Mouse (Mus musculus) midbrain, embryonic 14.5 days (tissue): ENCODE data around the gene Slco3a1. TPM values are rescaled to one million over a fixed set of nuclear protein-coding genes. Genes with fewer than 3 reads are reported as not detected.

Source experiments
- ATAC-seq: fragments of 200-750 bp; cut with Nextera tagmentation; 2 replicates; pipeline ENCODE4 v1.8.0; 2017; ENCODE audit warnings: moderate number of reproducible peaks, moderate library complexity; ENCODE audit not compliant: low FRiP score, low TSS enrichment
- DNase-seq: peaks from one replicate; pipeline ENCODE4 v3.0.0-alpha.2; 2015
- H3K27ac ChIP-seq: fragments of 300-500 bp; sonication (generic); replicated peaks from 2 replicates; pipeline ENCODE4 v1.5.1; 2014; ENCODE audit warnings: mild to moderate bottlenecking, low read depth, low read length, moderate library complexity
- H3K27me3 ChIP-seq: fragments of 300-500 bp; sonication (generic); 2 replicates; pipeline ENCODE4 v1.6.1; 2014; ENCODE audit warnings: low read length, control low read depth, mixed read lengths; ENCODE audit not compliant: control insufficient read depth, insufficient read depth
- H3K36me3 ChIP-seq: fragments of 300-500 bp; sonication (generic); 2 replicates; pipeline ENCODE4 v1.6.1; 2014; ENCODE audit warnings: low read length, control low read depth; ENCODE audit not compliant: control insufficient read depth, insufficient read depth
- H3K4me1 ChIP-seq: fragments of 300-500 bp; sonication (generic); 2 replicates; pipeline ENCODE4 v1.6.1; 2014; ENCODE audit warnings: mild to moderate bottlenecking, antibody characterized with exemption, low read length, control low read depth; ENCODE audit not compliant: control insufficient read depth, insufficient read depth
- H3K4me2 ChIP-seq: fragments of 300-500 bp; sonication (generic); 2 replicates; pipeline ENCODE4 v1.6.1; 2014; ENCODE audit warnings: mild to moderate bottlenecking, low read length, moderate library complexity
- H3K4me3 ChIP-seq: fragments of 300-500 bp; sonication (generic); replicated peaks from 2 replicates; pipeline ENCODE4 v1.5.1; 2014; ENCODE audit warnings: low read depth, low read length
- H3K9ac ChIP-seq: fragments of 300-500 bp; sonication (generic); replicated peaks from 2 replicates; pipeline ENCODE4 v1.6.1; 2014; ENCODE audit warnings: mild to moderate bottlenecking, low read length, moderate library complexity
- H3K9me3 ChIP-seq: fragments of 300-500 bp; sonication (generic); 2 replicates; pipeline ENCODE4 v1.6.1; 2016; ENCODE audit warnings: low read length, control low read depth, mixed read lengths; ENCODE audit not compliant: control insufficient read depth
- WGBS: fragments of 180-500 bp; shearing (Covaris S2); extraction: QIAGEN DNeasy Blood & Tissue Kit; methylation state at CpG from one replicate; pipeline ENCODE4 v1.1.7; 2014; 5-methylcytosine and 5-hydroxymethylcytosine counted together
- polyA plus RNA-seq: library from polyadenylated mRNA; unstranded; fragments of >200 nt; fragmentation: Nextera tagmentation; extraction: Ambion mirVana; gene quantifications from 2 replicates; pipeline ENCODE4 v1.2.1, GENCODE M21; 2014

Slco3a1 gene
- polyA plus RNA-seq, 1 experiment from 2014 or later = 18.9 TPM

DNA sequence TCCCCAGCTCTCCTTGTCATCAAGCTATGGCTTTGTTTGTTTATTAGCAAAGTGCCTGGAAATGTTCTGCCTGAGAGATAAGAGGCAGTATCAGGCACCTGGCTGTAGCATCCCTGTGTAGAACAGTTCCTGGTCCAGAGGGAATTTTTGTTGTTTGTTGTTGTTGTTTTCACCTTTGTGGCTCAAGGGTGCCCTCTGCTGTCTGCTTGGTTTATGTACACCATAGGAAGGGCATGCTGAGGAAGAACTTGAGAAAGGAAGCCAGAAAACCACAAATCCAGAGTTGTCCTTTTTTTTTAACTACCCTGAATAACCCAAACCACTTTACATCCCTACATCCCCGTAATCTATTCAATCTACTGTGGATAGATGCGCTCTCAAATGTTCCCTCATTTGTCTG, 191.1 kb downstream of the Slco3a1 start:
- WGBS = 89% methylated on average over 2 of the region's 2 CpGs
- H3K9me3 ChIP-seq = no peaks in the 10 kb centered on the region
- H3K4me3 ChIP-seq = no peak overlapping the region
- H3K27ac ChIP-seq = no peak overlapping the region
- H3K9ac ChIP-seq = no peak overlapping the region
- DNase-seq (peak; percentile 66), ATAC-seq (no peak)
- no peaks in the 10 kb centered on the region for H3K27me3 ChIP-seq
- no peaks in the 10 kb centered on the region for H3K36me3 ChIP-seq
- H3K4me1 ChIP-seq = peaks cover 26% of the 10 kb centered on the region
- no peak overlapping the region for H3K4me2 ChIP-seq

DNA sequence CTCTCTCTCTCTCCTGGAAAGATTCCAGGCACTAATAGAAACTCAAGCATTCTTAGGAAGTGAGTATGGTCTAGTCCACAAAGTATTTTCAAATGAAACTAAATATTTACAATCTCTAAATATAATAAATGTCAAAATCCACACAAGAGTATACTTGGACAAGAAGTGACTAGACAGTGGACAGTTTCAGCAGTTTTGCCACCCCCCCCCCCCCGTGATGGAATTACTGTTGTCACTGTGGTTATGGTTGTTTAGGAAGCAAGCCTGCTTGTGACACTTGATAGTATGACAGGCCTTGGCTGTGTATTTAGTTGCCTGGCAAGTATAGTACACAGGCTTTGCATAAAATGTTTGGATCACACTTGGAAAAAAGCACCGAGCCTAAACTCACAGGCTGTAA, 192.9 kb downstream of the Slco3a1 start:
- no peak overlapping the region for H3K9ac ChIP-seq
- DNase-seq = no peak
- no peak overlapping the region for H3K4me3 ChIP-seq
- H3K9me3 ChIP-seq = no peaks in the 10 kb centered on the region
- no peaks in the 10 kb centered on the region for H3K27me3 ChIP-seq
- no peaks in the 10 kb centered on the region for H3K36me3 ChIP-seq
- H3K27ac ChIP-seq = no peak overlapping the region
- peaks cover 21% of the 10 kb centered on the region for H3K4me1 ChIP-seq
- no peak for ATAC-seq
- H3K4me2 ChIP-seq = no peak overlapping the region
- 78% methylated on average over 2 of the region's 2 CpGs for WGBS

DNA sequence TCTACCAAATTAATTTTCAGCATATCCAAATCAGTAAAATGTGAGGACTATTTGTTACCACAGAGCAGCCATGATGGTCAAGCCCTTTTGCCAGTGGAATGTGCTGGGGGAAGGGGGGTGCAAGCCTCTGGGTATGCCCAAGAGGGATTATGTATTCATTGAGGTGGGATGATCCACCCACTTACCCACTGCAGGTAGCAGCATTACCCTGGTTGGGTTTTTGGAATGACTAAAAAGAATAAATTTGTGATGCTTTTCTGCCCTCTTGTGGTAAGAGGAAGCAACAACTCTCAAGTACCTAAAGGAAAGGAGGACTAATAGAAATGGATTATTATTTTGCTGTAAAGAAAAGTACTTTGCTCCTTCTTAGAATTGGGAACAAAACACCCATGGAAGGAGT, 197.6 kb downstream of the Slco3a1 start:
- ATAC-seq (no peak), DNase-seq (peak; percentile 87)
- H3K36me3 ChIP-seq = no peaks in the 10 kb centered on the region
- no peaks in the 10 kb centered on the region for H3K27me3 ChIP-seq
- no peak overlapping the region for H3K4me3 ChIP-seq
- H3K4me2 ChIP-seq = no peak overlapping the region
- no peak overlapping the region for H3K27ac ChIP-seq
- no peaks in the 10 kb centered on the region for H3K9me3 ChIP-seq
- H3K4me1 ChIP-seq = peaks cover 8% of the 10 kb centered on the region
- H3K9ac ChIP-seq = no peak overlapping the region

DNA sequence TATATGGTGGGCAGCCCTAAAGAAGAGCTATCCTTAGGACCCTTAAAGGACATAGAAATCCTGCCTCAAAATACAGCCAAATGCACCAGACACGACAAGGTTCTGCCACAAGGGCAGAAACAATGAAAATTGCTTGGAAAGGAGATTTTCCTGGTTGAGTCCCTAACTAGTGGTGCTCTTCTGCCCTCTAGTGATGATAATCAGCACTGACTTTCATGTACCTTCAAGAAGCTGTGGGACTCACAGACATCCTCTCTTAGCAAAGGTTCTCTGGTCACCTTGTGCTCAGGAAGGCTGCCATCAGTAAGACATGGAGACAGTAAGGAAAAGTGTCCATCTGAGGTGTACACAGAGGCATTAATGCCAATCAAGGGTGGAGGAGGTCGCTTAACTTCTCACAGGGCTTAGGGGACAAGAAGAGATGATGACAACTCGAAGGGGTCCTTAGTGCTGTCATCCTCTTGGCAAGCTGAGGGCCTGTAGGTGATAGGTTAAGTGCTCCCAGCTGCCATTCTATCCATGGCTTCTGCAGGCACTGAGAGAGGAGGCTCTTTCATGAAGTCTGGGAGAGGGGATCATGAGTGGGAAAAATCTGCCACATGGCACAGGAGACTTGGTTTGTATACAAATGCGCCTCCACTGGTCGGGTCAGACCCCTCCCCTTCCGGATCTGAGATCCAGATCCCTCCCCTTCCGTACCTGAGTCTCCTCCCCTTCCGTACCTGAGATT, 199.9 kb downstream of the Slco3a1 start:
- H3K4me3 ChIP-seq = no peak overlapping the region
- H3K9me3 ChIP-seq = no peaks in the 10 kb centered on the region
- peaks cover 8% of the 10 kb centered on the region for H3K4me1 ChIP-seq
- 60% methylated on average over 8 of the region's 8 CpGs for WGBS
- no peaks in the 10 kb centered on the region for H3K36me3 ChIP-seq
- H3K9ac ChIP-seq = peak overlapping the region; percentile 37; the same call in 1 of the 2 replicates
- peak; percentile 74 for ATAC-seq
- no peak overlapping the region for H3K4me2 ChIP-seq
- no peaks in the 10 kb centered on the region for H3K27me3 ChIP-seq
- peak; percentile 96 for DNase-seq
- peak overlapping the region; percentile 75 for H3K27ac ChIP-seq

DNA sequence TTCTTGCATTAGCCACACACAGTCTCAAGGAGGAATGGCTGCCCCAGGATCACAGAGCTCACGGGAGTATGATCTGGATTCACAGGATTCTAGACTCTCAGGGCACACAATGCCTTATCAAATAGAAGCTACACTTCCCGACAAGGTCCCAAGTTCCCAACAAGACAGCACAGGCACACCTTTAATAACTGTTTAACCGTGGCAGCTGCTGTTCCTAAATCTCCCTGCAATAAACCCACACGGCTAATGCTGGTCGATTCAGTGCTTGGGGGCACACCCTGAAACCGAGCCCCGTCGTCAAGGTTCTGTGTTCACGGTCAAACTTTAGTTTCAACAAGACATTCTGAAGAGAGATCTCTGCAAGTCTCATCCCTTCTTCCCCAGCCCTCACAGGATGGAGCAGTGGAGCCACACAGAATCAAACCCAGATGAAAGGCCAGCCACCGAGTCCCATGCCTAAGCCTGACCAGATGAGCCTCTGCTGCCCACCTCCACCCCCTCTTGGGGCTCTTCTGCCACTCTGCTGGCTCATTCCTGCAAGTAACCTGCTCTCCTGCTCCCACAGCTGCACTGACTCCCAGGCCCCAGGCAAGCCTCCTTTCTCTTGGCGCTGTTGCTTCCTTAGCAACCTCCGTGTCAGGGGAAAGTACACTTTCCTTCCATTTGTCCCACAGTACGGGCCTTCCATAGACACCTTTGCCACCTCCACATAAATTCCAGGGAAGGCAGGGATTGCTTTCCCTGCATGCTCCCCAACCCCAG, 200.7 kb downstream of the Slco3a1 start:
- Histone ChIP-seq H3K9ac (peak overlapping the region; percentile 37; the same call in 1 of the 2 replicates), H3K36me3 (no peaks in the 10 kb centered on the region), H3K4me1 (peaks cover 14% of the 10 kb centered on the region), H3K4me3 (no peak overlapping the region), H3K4me2 (no peak overlapping the region), H3K27me3 (no peaks in the 10 kb centered on the region), H3K9me3 (no peaks in the 10 kb centered on the region), H3K27ac (peak overlapping the region; percentile 75)
- DNase-seq = no peak
- WGBS = 71% methylated on average over 13 of the region's 13 CpGs
- ATAC-seq = peak; percentile 26; the same call in 1 of the 2 replicates

DNA sequence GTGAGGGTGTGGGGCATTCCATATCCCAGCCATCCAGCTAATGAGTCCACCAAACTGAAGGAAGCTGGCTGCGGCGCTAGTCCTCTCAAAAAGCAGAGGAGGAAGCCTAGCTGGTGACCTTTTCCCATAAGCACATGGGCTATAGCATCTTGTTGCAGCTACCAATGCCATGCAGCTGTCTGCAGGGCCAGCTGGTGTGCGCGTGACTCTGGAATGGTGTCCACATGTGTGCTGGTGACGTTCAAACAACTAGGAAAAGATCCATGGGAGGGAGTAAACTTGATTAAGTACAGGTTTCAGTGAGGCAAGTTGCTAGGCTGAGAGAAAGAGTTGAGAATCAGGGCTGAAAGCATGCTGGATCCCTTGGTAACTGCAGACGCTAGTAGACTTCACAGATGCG, 201.3 kb downstream of the Slco3a1 start:
- H3K4me2 ChIP-seq = no peak overlapping the region
- H3K27me3 ChIP-seq = no peaks in the 10 kb centered on the region
- no peak overlapping the region for H3K27ac ChIP-seq
- no peak for ATAC-seq
- H3K4me1 ChIP-seq = peaks cover 20% of the 10 kb centered on the region
- no peak for DNase-seq
- H3K4me3 ChIP-seq = no peak overlapping the region
- H3K36me3 ChIP-seq = no peaks in the 10 kb centered on the region
- H3K9ac ChIP-seq = no peak overlapping the region
- H3K9me3 ChIP-seq = no peaks in the 10 kb centered on the region
- 92% methylated on average over 7 of the region's 7 CpGs for WGBS

DNA sequence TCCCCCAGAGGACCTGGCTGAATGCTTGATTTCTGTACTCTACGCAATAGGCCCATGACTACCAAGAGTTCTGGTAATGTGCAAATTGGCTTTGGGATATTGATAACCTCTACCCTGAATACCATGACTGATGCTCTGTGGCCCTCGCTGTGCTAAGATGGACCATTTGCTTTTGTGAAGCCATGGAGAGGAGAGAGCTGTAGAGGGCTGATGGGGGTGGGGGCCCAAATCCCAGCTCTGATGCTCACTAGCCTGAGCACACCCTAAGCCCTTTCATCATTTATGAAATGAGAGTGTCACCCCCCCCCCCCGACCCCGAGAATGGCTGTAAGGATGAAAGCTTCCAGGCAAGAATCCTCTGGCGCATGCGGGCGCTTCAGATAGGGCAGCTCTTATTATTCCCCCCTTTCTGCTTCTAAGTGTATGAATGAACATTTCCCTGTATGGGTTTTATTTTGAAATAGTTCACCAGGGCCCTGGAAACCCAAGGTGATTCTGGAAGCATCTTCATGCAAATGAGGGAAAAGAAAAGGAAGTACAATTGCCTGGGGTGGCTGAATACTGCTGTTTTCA, 206.2 kb downstream of the Slco3a1 start:
- H3K27me3 ChIP-seq = no peaks in the 10 kb centered on the region
- no peak for ATAC-seq
- H3K4me3 ChIP-seq = no peak overlapping the region
- no peaks in the 10 kb centered on the region for H3K9me3 ChIP-seq
- H3K4me2 ChIP-seq = no peak overlapping the region
- no peak for DNase-seq
- H3K9ac ChIP-seq = no peak overlapping the region
- H3K36me3 ChIP-seq = no peaks in the 10 kb centered on the region
- peak overlapping the region; percentile 55 for H3K27ac ChIP-seq
- peaks cover 19% of the 10 kb centered on the region; the same call in 1 of the 2 replicates for H3K4me1 ChIP-seq
- 64% methylated on average over 7 of the region's 7 CpGs for WGBS

DNA sequence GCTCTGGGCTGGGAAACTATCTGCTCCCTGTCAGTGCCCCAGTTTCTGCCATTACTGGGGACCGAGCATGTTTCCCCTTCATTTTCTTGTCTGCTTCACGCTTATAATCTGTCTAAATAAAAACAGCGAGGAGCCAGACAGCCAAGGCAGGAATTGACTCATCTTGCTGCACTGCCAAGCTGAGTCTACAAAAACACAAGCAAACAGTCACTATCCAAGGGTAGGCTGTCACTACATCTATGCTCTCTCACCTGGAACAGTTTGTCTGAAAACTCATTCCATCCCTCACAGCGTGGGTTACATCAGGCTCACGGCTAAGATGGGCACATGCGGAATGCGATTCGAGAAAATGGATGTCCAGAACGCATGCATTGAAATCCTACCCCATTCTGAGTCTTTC, 207.6 kb downstream of the Slco3a1 start:
- Histone ChIP-seq H3K4me3 (no peak overlapping the region), H3K27ac (no peak overlapping the region), H3K9me3 (no peaks in the 10 kb centered on the region), H3K27me3 (no peaks in the 10 kb centered on the region), H3K4me2 (no peak overlapping the region), H3K9ac (no peak overlapping the region), H3K4me1 (peaks cover 19% of the 10 kb centered on the region; the same call in 1 of the 2 replicates), H3K36me3 (no peaks in the 10 kb centered on the region)
- WGBS = 83% methylated on average over 9 of the region's 9 CpGs
- DNase-seq = no peak
- ATAC-seq = no peak
